Mouse (Mus musculus) ES-Bruce4 (cell line): ENCODE results near the gene Gm2696.
"Not testable (repeated sequence)": the region's sequence is repeated elsewhere in the genome, so short reads cannot be mapped to it uniquely, and the experiment has no call there.

Source experiments
- CTCF ChIP-seq: IDR thresholded peaks from one replicate; pipeline ENCODE4 v1.8.1; 2011; ENCODE audit warnings: low read depth, low read length
- POLR2A ChIP-seq: IDR thresholded peaks from one replicate; pipeline ENCODE4 v1.8.1; 2011; ENCODE audit warnings: low read length; ENCODE audit not compliant: insufficient read depth

- TF ChIP-seq CTCF, POLR2A: not testable (repeated sequence)
These were observed 42.3 kb upstream of the Gm2696 start for GRCm38 (mm10) chr10:77772142-77772541.
